Mouse (Mus musculus) lung, embryonic 14.5 days (tissue): ENCODE data around the gene Rps16. TPM values are rescaled to one million over a fixed set of nuclear protein-coding genes. Genes with fewer than 3 reads are reported as not detected.
A peak's percentile ranks its signal among the peaks of the same experiment; 100 is the strongest.

Experiments used
- ATAC-seq: fragments of 200-750 bp; cut with Nextera tagmentation; 2 replicates; pipeline ENCODE4 v1.8.0; 2017; ENCODE audit warnings: mild to moderate bottlenecking, moderate TSS enrichment, moderate library complexity; ENCODE audit not compliant: insufficient read depth
- DNase-seq: peaks from one replicate; pipeline ENCODE4 v3.0.0-alpha.2; 2015
- H3K27ac ChIP-seq: fragments of 300-500 bp; sonication (generic); 2 replicates; pipeline ENCODE4 v1.5.1; 2014; ENCODE audit warnings: low read depth, mild to moderate bottlenecking, moderate library complexity
- H3K27me3 ChIP-seq: fragments of 300-500 bp; sonication (generic); 2 replicates; pipeline ENCODE4 v1.6.1; 2014; ENCODE audit warnings: low read length, control low read depth; ENCODE audit not compliant: insufficient read depth
- H3K36me3 ChIP-seq: fragments of 300-500 bp; sonication (generic); 2 replicates; pipeline ENCODE4 v1.6.1; 2014; ENCODE audit warnings: control low read depth; ENCODE audit not compliant: insufficient read depth
- H3K4me1 ChIP-seq: fragments of 300-500 bp; sonication (generic); 2 replicates; pipeline ENCODE4 v1.6.1; 2014; ENCODE audit warnings: antibody characterized with exemption, control low read depth; ENCODE audit not compliant: insufficient read depth
- H3K4me2 ChIP-seq: fragments of 300-500 bp; sonication (generic); 2 replicates; pipeline ENCODE4 v1.6.1; 2014; ENCODE audit warnings: mild to moderate bottlenecking
- H3K4me3 ChIP-seq: fragments of 300-500 bp; sonication (generic); 2 replicates; pipeline ENCODE4 v1.5.1; 2014; ENCODE audit warnings: low read depth, low read length
- H3K9ac ChIP-seq: fragments of 300-500 bp; sonication (generic); 2 replicates; pipeline ENCODE4 v1.6.1; 2014
- H3K9me3 ChIP-seq: fragments of 300-500 bp; sonication (generic); 2 replicates; pipeline ENCODE4 v1.6.1; 2016; ENCODE audit warnings: low read depth, low read length, control low read depth
- CTCF ChIP-seq: IDR thresholded peaks from 2 replicates; pipeline ENCODE4 v1.5.1; 2016; ENCODE audit warnings: antibody characterized with exemption, low read depth
- WGBS: fragments of 180-500 bp; shearing (Covaris S2); extraction: QIAGEN DNeasy Blood & Tissue Kit; methylation state at CpG from one replicate; pipeline ENCODE4 v1.1.7; 2014; 5-methylcytosine and 5-hydroxymethylcytosine counted together
- polyA plus RNA-seq: library from polyadenylated mRNA; unstranded; fragments of >200 nt; fragmentation: Nextera tagmentation; extraction: Ambion mirVana; gene quantifications from 2 replicates; pipeline ENCODE4 v1.2.1, GENCODE M21; 2014

Gene Rps16
- polyA plus RNA-seq, 1 experiment from 2014 or later, result 1,324 TPM

DNA sequence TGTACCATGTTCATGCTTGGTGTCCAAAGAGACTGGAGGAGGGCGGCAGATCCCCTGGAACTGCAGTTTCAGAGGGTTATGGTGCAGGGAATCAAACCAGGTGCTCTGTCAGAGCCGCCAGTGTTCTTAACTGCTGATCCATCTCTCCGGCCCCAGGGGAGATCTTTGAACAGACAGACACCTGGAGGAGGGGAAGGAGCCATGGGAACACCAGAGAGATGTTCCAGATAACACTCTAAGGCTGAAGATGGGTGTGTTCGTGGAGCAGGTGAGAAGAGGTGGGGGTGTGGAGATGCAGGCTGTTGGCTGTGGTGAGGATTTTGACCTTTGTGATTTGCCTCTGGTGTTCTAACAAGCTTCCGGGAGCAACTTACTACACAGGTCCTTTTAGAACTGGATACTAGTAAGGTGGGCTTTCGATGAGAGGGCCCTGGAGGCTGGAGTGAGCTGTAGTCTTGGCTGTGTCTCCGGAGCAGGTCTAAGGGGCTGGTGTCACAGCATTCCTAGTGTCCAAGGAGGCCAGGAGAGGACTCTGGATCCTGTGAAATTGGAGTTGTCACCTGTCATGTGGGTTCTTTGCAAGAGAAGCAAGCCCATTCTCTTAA lies 23.5 kb downstream of the Rps16 start:
- Histone ChIP-seq H3K27ac (peak overlapping the region; percentile 55; the same call in 1 of the 2 replicates), H3K9ac (no peak overlapping the region), H3K9me3 (no peaks in the 10 kb centered on the region), H3K27me3 (no peaks in the 10 kb centered on the region), H3K36me3 (peaks cover 26% of the 10 kb centered on the region), H3K4me1 (peaks cover 25% of the 10 kb centered on the region), H3K4me3 (no peak overlapping the region), H3K4me2 (no peak overlapping the region)
- DNase-seq (no peak), ATAC-seq (no peak)
- WGBS, result 79% methylated on average over 7 of the region's 7 CpGs
- TF ChIP-seq CTCF, result no peak

DNA sequence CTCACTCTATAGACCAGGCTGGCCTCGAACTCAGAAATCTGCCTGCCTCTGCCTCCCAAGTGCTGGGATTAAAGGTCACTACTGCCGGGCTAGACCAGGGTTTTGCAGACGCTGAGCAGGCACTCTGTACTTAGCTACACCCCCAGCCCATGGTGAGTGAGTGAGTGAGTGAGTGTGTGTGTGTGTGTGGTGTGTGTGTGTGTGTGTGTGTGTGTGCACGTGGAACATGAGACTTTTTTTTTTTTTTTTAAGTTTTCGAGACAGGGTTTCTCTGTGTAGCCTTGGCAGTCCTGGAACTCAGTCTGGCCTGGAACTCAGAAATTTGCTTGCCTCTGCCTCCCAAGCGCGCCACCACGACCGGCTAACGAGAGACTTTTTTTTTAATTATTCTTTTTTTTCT lies 24.2 kb downstream of the Rps16 start:
- DNase-seq (no peak), ATAC-seq (no peak)
- H3K4me1 ChIP-seq, result peaks cover 28% of the 10 kb centered on the region
- H3K36me3 ChIP-seq, result peaks cover 19% of the 10 kb centered on the region
- peak overlapping the region; percentile 100 for H3K27ac ChIP-seq
- no peak overlapping the region for H3K9ac ChIP-seq
- WGBS, result 72% methylated on average over 10 of the region's 10 CpGs
- H3K27me3 ChIP-seq, result no peaks in the 10 kb centered on the region
- no peak for TF ChIP-seq CTCF
- peak overlapping the region; percentile 92 for H3K4me2 ChIP-seq
- H3K4me3 ChIP-seq, result peak overlapping the region; percentile 76
- H3K9me3 ChIP-seq, result no peaks in the 10 kb centered on the region

DNA sequence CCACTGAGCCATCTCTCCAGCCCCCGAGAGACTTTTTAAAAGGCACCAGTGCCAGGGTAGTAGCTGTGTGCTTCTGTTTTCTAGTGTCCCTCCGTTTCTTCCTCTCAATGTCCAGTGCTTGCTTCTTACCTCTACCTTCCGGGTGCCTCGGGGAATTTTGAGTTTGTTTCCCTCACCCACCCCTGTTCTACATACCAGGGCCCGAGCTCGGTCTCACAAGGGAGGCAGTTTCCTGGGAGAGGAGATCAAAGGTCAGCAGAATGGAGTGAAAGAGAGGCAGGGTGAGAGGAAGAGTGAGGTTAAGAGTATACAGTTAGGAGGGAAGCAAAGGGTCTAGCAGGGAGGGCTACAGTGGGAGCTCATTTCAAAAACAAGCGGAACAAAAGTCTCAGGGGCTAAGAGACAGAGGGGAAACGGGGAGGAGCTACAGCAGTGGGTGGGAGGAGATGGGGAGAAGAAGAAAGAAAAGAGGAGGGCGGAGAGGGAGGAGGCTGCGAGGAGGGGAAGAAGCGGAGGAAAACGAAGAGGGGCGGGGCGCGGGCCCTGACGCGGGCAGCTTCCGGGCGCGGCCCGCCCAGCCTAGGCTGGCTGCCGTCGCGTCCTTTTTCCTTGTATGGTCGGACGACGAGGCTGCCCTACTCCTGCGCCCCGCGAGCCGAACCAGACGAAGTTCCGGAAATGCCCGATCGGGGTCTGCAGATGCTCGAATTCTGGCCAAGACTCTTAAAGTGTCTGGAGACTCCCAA lies 24.9 kb downstream of the Rps16 start:
- WGBS, result under 1% methylated on average over 32 of the region's 36 CpGs
- Histone ChIP-seq H3K36me3 (peaks cover 12% of the 10 kb centered on the region), H3K4me1 (peaks cover 26% of the 10 kb centered on the region), H3K4me3 (peak overlapping the region; percentile 76), H3K9ac (peak overlapping the region; percentile 50), H3K27me3 (no peaks in the 10 kb centered on the region), H3K4me2 (peak overlapping the region; percentile 92), H3K27ac (peak overlapping the region; percentile 100), H3K9me3 (no peaks in the 10 kb centered on the region)
- peak; percentile 97 for DNase-seq
- ATAC-seq, result peak; percentile 63
- TF ChIP-seq CTCF, result no peak

- Histone ChIP-seq H3K27ac (peak overlapping the region; percentile 100), H3K9ac (peak overlapping the region; percentile 50), H3K4me1 (peaks cover 28% of the 10 kb centered on the region), H3K36me3 (peaks cover 11% of the 10 kb centered on the region), H3K4me3 (peak overlapping the region; percentile 76), H3K4me2 (peak overlapping the region; percentile 92), H3K9me3 (no peaks in the 10 kb centered on the region), H3K27me3 (no peaks in the 10 kb centered on the region)
- no peak for TF ChIP-seq CTCF
- WGBS, result 2% methylated on average over 30 of the region's 30 CpGs
- DNase-seq (peak; percentile 78), ATAC-seq (no peak)
These were observed 25.7 kb downstream of the Rps16 start for GRCm38 (mm10) chr7:28376011-28376771.

GRCm38 (mm10) chr7:28377190-28378065 lies 27.0 kb downstream of the Rps16 start:
- DNase-seq, result peak; percentile 13
- H3K4me3 ChIP-seq, result peak overlapping the region; percentile 76
- H3K27ac ChIP-seq, result peak overlapping the region; percentile 97
- H3K36me3 ChIP-seq, result peaks cover 11% of the 10 kb centered on the region
- ATAC-seq, result no peak
- no peak for TF ChIP-seq CTCF
- H3K9me3 ChIP-seq, result no peaks in the 10 kb centered on the region
- H3K4me1 ChIP-seq, result peaks cover 37% of the 10 kb centered on the region
- peak overlapping the region; percentile 85 for H3K9ac ChIP-seq
- H3K4me2 ChIP-seq, result peak overlapping the region; percentile 92
- 58% methylated on average over 18 of the region's 18 CpGs for WGBS
- no peaks in the 10 kb centered on the region for H3K27me3 ChIP-seq

DNA sequence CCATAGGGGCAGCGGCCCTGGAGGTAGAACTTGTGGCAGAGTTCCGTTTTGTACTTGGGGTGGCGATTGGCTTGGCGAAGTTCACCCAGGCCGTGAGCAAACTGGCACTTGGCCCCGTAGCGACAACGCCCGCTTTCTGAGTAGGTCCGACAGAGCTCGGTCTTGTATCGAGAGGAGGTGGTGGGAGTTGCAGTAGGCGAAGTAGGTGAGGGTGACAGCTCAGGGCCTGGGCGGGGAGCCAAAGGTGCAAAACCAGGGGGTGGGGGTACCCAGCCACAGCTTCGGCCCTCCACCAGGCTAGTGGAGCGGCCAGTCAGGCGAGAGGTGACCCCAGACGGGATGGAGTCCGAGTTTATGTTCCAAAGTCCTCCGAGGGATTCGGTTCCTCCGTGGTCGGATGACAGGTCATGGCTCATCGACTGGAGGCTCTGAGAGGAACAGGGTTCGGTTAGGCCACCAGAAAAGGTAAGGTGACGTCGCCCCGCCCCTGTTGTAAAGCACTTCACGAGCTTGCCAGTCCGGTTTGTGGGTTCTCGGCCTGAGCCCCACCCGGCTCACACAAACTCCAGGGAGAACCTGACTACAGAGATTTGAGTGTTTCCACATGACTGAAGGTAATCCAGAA lies 27.7 kb downstream of the Rps16 start:
- Histone ChIP-seq H3K4me1 (peaks cover 44% of the 10 kb centered on the region), H3K4me2 (peak overlapping the region; percentile 92), H3K36me3 (peaks cover 11% of the 10 kb centered on the region), H3K4me3 (peak overlapping the region; percentile 76), H3K9ac (peak overlapping the region; percentile 85), H3K27ac (peak overlapping the region; percentile 97), H3K27me3 (no peaks in the 10 kb centered on the region), H3K9me3 (no peaks in the 10 kb centered on the region)
- no peak for TF ChIP-seq CTCF
- DNase-seq (peak; percentile 67), ATAC-seq (no peak)
- 21% methylated on average over 32 of the region's 32 CpGs for WGBS
